Mouse (Mus musculus): ENCODE measurements around the gene Galntl5.

DNA sequence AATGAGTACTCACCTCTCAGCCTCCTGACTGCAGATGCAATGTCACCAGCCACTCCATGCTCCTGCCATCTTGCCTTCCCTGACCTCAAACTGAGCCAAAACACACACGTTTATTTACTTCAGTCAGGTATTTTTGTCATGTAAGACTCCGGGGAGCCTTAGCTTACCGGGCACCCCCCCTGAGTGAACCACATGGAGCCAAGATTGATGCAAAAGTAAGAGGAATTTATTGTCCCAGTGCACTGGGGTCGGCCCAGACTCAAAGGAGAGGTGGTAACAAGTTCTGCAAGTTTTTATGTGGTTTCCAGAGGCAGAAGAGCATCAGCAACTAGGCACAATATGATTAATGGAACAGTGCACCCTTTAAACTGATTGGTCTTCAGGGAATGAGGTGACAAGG, 24.1 kb upstream of the Galntl5 start:
- TF ChIP-seq CTCF (IDR thresholded peaks at IDR 0.05; ENCODE audit: low read depth): no peak
- no peak for TF ChIP-seq EP300 (optimal IDR thresholded peaks at IDR 0.05)

Measured in stomach, postnatal 0 days (tissue).